Mouse (Mus musculus): ENCODE results near the gene Nfil3.

The Nfil3 gene

GRCm38 (mm10) chr13:52985508-52986214 is 4.8 kb upstream of the Nfil3 start:
- peak in 1 of 2 experiments; percentile 82 for DNase-seq (ENCODE audit: inconsistent age in 2 of 2, low spot score in 1 of 2)

GRCm38 (mm10) chr13:52982703-52983102 is 1.8 kb upstream of the Nfil3 start:
- peak; percentile 85 to 97 for DNase-seq (ENCODE audit: inconsistent age in 2 of 2, low spot score in 1 of 2)

- peak; percentile 82 to 94 for DNase-seq (ENCODE audit: inconsistent age in 2 of 2, low spot score in 1 of 2)
Observed at GRCm38 (mm10) chr13:52981441-52982281, 788 bp upstream of the Nfil3 start.

GRCm38 (mm10) chr13:52980211-52980950 is 492 bp downstream of the Nfil3 start:
- DNase-seq (ENCODE audit: inconsistent age in 2 of 2, low spot score in 1 of 2): peak; percentile 83 to 94

- DNase-seq (ENCODE audit: inconsistent age in 2 of 2, low spot score in 1 of 2): peak; percentile 44 to 82
Observed at GRCm38 (mm10) chr13:52979331-52980051, 1.4 kb downstream of the Nfil3 start.

- DNase-seq (ENCODE audit: inconsistent age in 2 of 2, low spot score in 1 of 2): peak; percentile 77 to 90
Observed at GRCm38 (mm10) chr13:52978321-52978981, 2.4 kb downstream of the Nfil3 start.

- peak in 1 of 2 experiments; percentile 54 for DNase-seq (ENCODE audit: inconsistent age in 2 of 2, low spot score in 1 of 2)
Observed at GRCm38 (mm10) chr13:52977757-52978156, 3.1 kb downstream of the Nfil3 start.

GRCm38 (mm10) chr13:52977221-52977609 is 3.7 kb downstream of the Nfil3 start:
- DNase-seq (ENCODE audit: inconsistent age in 2 of 2, low spot score in 1 of 2): peak in 1 of 2 experiments; percentile 55

GRCm38 (mm10) chr13:52976510-52977220 is 4.2 kb downstream of the Nfil3 start:
- DNase-seq (ENCODE audit: inconsistent age in 2 of 2, low spot score in 1 of 2): peak; percentile 79 to 93

- DNase-seq (ENCODE audit: inconsistent age in 2 of 2, low spot score in 1 of 2): peak in 1 of 2 experiments; percentile 80
Observed at GRCm38 (mm10) chr13:52976130-52976509, 4.8 kb downstream of the Nfil3 start.

- peak; percentile 77 to 89 for DNase-seq (ENCODE audit: inconsistent age in 2 of 2, low spot score in 1 of 2)
Observed at GRCm38 (mm10) chr13:52974676-52975075, 6.2 kb downstream of the Nfil3 start.

GRCm38 (mm10) chr13:52973427-52973826 is 7.4 kb downstream of the Nfil3 start:
- DNase-seq (ENCODE audit: inconsistent age in 2 of 2, low spot score in 1 of 2): peak in 1 of 2 experiments; percentile 67

- peak in 1 of 2 experiments; percentile 24 for DNase-seq (ENCODE audit: inconsistent age in 2 of 2, low spot score in 1 of 2)
Observed at GRCm38 (mm10) chr13:52972626-52973025, 8.2 kb downstream of the Nfil3 start.

GRCm38 (mm10) chr13:52970876-52971275 is 10.0 kb downstream of the Nfil3 start:
- peak in 1 of 2 experiments; percentile 50 for DNase-seq (ENCODE audit: inconsistent age in 2 of 2, low spot score in 1 of 2)

GRCm38 (mm10) chr13:52962922-52963321 is 18.0 kb downstream of the Nfil3 start:
- DNase-seq (ENCODE audit: inconsistent age in 2 of 2, low spot score in 1 of 2): peak in 1 of 2 experiments; percentile 15

GRCm38 (mm10) chr13:52962361-52962760 is 18.5 kb downstream of the Nfil3 start:
- peak in 1 of 2 experiments; percentile 14 for DNase-seq (ENCODE audit: inconsistent age in 2 of 2, low spot score in 1 of 2)

- no peak for DNase-seq (ENCODE audit: inconsistent age in 2 of 2, low spot score in 1 of 2)
Observed at GRCm38 (mm10) chr13:52953779-52954553, 26.9 kb downstream of the Nfil3 start.

GRCm38 (mm10) chr13:52949211-52949610 is 31.7 kb downstream of the Nfil3 start:
- DNase-seq (ENCODE audit: inconsistent age in 2 of 2, low spot score in 1 of 2): no peak

- DNase-seq (ENCODE audit: inconsistent age in 2 of 2, low spot score in 1 of 2): no peak
Observed at GRCm38 (mm10) chr13:52947545-52947944, 33.3 kb downstream of the Nfil3 start.

All from adrenal gland, adult (tissue).